Comparison of ENCODE assay signal across 22 mouse cellular contexts in genomic region chr7:82025802-82026201, GRCm38 (mm10). TPM values are rescaled to one million over a fixed set of nuclear protein-coding genes. Genes with fewer than 3 reads are reported as not detected.
"Had no signal": no experiment of that assay in that cellular context is flagged by ENCODE, and none has a peak within 500 bp of the region (broad histone marks: within the 10 kb centered on the region; RNA-seq: fewer than 3 reads in every experiment).

No protein-coding gene starts in this region.

- H3K4me3 ChIP-seq: midbrain, embryonic 10.5 days; midbrain, embryonic 12.5 days; myocyte; neural tube, embryonic 13.5 days; neural tube, embryonic 15.5 days had no signal

- H3K4me2 ChIP-seq: lung, embryonic 14.5 days; midbrain, embryonic 12.5 days; neural tube, embryonic 13.5 days; neural tube, embryonic 15.5 days had no signal

- H3K27me3 ChIP-seq: midbrain, embryonic 12.5 days; neural tube, embryonic 13.5 days; neural tube, embryonic 15.5 days had no signal

- H3K9me3 ChIP-seq: midbrain, embryonic 10.5 days; midbrain, embryonic 12.5 days; neural tube, embryonic 13.5 days; neural tube, embryonic 15.5 days had no signal

- ATAC-seq: midbrain, embryonic 16.5 days had no signal

- H3K36me3 ChIP-seq: midbrain, embryonic 10.5 days; midbrain, embryonic 12.5 days; neural tube, embryonic 13.5 days; neural tube, embryonic 15.5 days had no signal

- H3K9ac ChIP-seq: liver, embryonic 14.5 days; lung, embryonic 14.5 days; midbrain, embryonic 12.5 days; neural tube, embryonic 13.5 days; neural tube, embryonic 15.5 days had no signal

- DNase-seq: lung, adult 18-20 months; lung, postnatal 10 days; lung, postnatal 36 days; retina, postnatal 1 day; right cerebral cortex, adult 18-20 months; right cerebral cortex, postnatal 25 days; right cerebral cortex, postnatal 4 days; spleen, adult 18-20 months; thymus, adult 2 months; thymus, postnatal 25 days; thymus, postnatal 4 days had no signal

- H3K27ac ChIP-seq: liver, embryonic 14.5 days; macrophage; midbrain, embryonic 10.5 days; midbrain, embryonic 12.5 days; neural tube, embryonic 13.5 days; neural tube, embryonic 15.5 days had no signal

- H3K4me1 ChIP-seq: midbrain, embryonic 12.5 days; neural tube, embryonic 13.5 days; neural tube, embryonic 15.5 days had no signal

RNA-seq across cellular contexts. Expression of gene Bnc1, which starts 33.7 kb away (rescaled TPM):
- total RNA-seq: megakaryocyte, adult 5-6 weeks; megakaryocyte-erythroid progenitor cell, adult 5-6 weeks had no signal
- polyA plus RNA-seq: macrophage had no signal
